Mouse (Mus musculus): ENCODE measurements around the gene Fpr2. TPM values are rescaled to one million over a fixed set of nuclear protein-coding genes. Genes with fewer than 3 reads are reported as not detected.
"Not testable (repeated sequence)": the region's sequence is repeated elsewhere in the genome, so short reads cannot be mapped to it uniquely, and the experiment has no call there.

Gene Fpr2
- polyA plus RNA-seq, 1 experiment from 2014 or later: 0.11 TPM

DNA sequence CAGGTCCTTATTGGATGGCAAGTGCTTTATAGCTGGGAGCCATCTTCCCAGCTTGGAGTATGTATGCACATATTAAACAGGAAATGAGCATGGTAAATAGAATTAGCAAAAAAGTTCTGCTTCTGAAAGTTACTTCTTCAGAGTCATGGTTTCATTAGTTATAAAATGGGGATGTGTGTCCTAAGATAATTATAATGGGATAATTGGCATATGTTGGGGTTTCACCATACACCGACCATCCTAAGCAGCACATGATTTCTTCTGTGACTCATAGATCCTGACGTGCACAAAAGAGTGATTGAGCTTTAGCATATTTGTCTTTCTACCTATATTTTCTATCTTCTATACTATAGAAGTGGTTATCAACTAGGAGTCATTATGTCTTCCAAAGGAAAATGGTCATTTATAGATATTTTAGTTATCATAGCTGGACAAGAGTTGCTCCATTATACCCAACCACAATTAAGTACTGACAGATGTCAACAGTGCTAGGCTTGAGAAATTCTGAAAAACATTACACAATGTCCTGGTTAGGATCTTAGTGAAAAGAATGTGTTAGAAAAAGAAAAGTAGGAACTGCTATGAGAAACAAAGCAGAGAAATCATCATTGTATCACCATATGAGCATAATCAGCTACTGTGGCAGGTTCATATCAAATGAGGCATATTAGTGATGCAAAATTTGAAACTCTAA, 2.3 kb downstream of the Fpr2 start:
- H3K4me1 ChIP-seq (replicated peaks): no peaks in the 10 kb centered on the region
- ATAC-seq (replicated peaks; ENCODE audit: insufficient number of reproducible peaks, insufficient read depth, low FRiP score, low read depth): no peak
- 82% methylated on average over 2 of the region's 2 CpGs for WGBS
- no peak overlapping the region for H3K4me3 ChIP-seq
- H3K9me3 ChIP-seq (replicated peaks): no peaks in the 10 kb centered on the region
- H3K36me3 ChIP-seq: no peaks in the 10 kb centered on the region
- no peaks in the 10 kb centered on the region for H3K27me3 ChIP-seq
- H3K27ac ChIP-seq: no peak overlapping the region
- H3K9ac ChIP-seq: no peak overlapping the region
- H3K4me2 ChIP-seq: no peak overlapping the region

DNA sequence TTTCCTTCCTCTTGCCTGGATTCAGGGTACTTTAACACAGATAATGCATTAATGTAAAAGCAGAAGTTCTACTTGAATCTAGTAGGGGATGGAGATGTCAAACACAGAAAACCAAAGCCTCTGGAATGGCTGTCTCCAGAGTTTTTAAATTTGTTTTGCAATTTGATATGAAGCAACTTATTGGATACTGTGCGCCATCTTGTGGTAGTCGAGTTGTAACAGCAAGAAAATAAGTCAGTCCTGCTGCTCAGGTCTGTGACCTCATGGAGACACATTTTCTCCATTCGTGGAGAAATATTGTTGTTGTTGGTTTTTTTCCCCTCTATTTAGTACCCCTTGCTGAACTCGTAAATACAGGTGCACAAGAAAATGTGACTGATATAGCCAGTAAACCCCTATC, 8.4 kb downstream of the Fpr2 start:
- H3K27me3 ChIP-seq: no peaks in the 10 kb centered on the region
- no peaks in the 10 kb centered on the region for H3K9me3 ChIP-seq (replicated peaks)
- no peak for ATAC-seq (replicated peaks; ENCODE audit: insufficient number of reproducible peaks, insufficient read depth, low FRiP score, low read depth)
- no peaks in the 10 kb centered on the region for H3K36me3 ChIP-seq
- no peak overlapping the region for H3K4me2 ChIP-seq
- no peak overlapping the region for H3K9ac ChIP-seq
- 3% methylated on average over 4 of the region's 4 CpGs for WGBS
- no peak overlapping the region for H3K27ac ChIP-seq
- H3K4me1 ChIP-seq (replicated peaks): no peaks in the 10 kb centered on the region
- no peak overlapping the region for H3K4me3 ChIP-seq

DNA sequence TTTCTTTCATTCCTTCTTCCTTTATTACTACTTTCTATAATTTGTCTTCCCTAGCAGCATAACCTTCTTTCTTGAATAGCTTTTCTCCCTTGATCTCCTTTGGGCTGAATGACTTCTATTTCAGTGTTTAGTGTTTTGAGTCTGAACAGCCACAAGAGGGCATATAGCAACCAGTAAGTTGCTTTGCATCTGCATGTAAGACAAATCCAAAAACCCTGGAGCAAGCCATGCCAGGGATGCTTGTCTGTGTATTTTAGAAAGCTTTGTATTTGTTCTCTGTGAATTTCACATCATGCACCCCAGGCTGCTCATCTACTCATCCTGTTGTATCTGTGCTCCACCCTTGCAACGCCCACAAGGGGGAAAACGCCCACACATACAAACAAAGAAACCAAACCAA, 11.6 kb downstream of the Fpr2 start:
- no peaks in the 10 kb centered on the region for H3K4me1 ChIP-seq (replicated peaks)
- H3K9me3 ChIP-seq (replicated peaks): no peaks in the 10 kb centered on the region
- no peak overlapping the region for H3K9ac ChIP-seq
- ATAC-seq (replicated peaks; ENCODE audit: insufficient number of reproducible peaks, insufficient read depth, low FRiP score, low read depth): no peak
- H3K4me3 ChIP-seq: no peak overlapping the region
- H3K36me3 ChIP-seq: no peaks in the 10 kb centered on the region
- H3K27me3 ChIP-seq: no peaks in the 10 kb centered on the region
- H3K4me2 ChIP-seq: no peak overlapping the region
- 85% methylated on average over 2 of the region's 2 CpGs for WGBS
- H3K27ac ChIP-seq: no peak overlapping the region

DNA sequence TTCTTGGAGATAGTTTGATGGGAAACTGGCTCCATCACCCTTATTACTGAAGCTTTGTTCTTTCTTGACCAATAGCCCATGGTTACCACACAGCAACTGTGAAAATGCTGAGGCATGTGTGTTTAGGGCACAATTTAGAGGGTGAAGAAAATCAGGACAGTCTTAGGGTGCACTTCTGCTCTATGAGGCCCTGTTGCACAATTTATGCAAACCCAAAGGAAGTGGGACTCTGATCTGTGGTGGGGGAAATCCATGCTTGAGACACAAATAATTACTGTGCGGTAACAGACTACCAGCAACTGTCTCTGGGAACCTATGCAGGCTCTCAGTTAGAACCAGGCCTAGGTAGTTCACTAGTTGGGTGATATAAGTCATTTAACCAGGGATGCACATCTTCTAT, 13.1 kb downstream of the Fpr2 start:
- Histone ChIP-seq H3K4me2 (no peak overlapping the region), H3K4me3 (no peak overlapping the region), H3K36me3 (no peaks in the 10 kb centered on the region), H3K9ac (no peak overlapping the region), H3K27ac (no peak overlapping the region), H3K4me1 (replicated peaks) (no peaks in the 10 kb centered on the region), H3K27me3 (no peaks in the 10 kb centered on the region), H3K9me3 (replicated peaks) (no peaks in the 10 kb centered on the region)
- 79% methylated on average over 1 of the region's 1 CpGs for WGBS
- no peak for ATAC-seq (replicated peaks; ENCODE audit: insufficient number of reproducible peaks, insufficient read depth, low FRiP score, low read depth)

DNA sequence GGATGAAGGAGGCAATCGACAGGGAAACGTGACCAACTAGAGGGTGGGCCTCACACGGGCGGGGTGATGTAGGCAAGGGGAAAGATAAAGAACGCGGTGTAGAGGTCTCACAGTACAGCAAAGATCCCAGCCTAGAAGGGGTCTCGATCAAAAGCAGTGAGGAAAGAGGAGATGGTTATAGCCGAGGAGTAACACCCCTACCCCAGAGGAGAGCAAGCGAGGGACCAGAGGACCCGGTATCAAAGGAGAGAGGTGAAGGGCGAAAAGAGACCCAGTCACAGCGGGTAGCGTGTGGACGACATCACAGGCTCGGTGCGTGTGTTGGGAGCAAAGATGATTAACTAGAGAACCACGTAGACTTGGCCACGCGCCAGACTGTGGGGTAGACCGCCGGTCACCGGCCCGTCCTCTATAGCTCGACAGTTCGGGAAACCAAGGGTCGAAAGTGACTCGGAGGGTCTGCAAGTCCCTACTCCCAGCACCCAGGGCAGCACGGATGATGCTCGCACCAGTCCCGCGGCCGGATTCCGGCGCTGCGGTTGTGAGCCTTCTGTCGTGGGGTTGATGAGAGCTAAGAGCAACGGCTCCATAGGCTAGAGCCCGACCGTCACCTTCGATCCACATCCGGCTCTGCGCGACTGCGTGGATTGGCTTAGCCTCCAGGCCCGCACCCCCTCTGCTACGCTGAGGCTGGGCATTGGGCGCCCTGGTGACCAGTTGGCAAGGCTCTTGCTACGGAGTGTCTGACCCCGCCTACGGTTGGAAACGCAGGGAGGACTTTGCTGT, 22.2 kb downstream of the Fpr2 start:
- H3K27me3 ChIP-seq: no peaks in the 10 kb centered on the region
- peak overlapping the region; percentile 60 for H3K4me3 ChIP-seq
- no peaks in the 10 kb centered on the region for H3K36me3 ChIP-seq
- ATAC-seq (replicated peaks; ENCODE audit: insufficient number of reproducible peaks, insufficient read depth, low FRiP score, low read depth): peak; percentile 96
- peak overlapping the region; percentile 57 for H3K9ac ChIP-seq
- WGBS: 12% methylated on average over 51 of the region's 51 CpGs
- H3K4me1 ChIP-seq (replicated peaks): peaks cover 8% of the 10 kb centered on the region; the same call in 1 of the 2 replicates
- H3K9me3 ChIP-seq (replicated peaks): no peaks in the 10 kb centered on the region
- no peak overlapping the region for H3K27ac ChIP-seq
- H3K4me2 ChIP-seq: peak overlapping the region; percentile 89

DNA sequence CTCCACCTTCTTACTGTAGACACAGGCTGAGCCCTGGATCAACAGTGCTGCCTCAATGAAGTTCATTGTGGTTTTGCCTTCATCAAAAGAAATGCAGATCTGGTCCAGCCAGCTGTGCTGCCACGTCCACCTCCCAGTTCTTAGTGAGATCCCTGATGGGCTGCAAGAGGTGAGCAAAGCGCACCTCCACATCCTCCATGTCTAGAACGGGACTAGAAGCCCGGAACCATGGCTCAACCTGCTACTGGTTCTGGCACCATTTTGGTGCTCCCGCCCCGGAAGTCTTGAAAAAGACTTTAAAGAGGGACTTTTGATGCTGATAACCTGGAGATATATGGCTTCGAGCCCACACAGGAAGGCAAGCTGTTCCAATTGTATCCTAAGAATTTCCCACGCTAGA, 25.0 kb downstream of the Fpr2 start:
- not testable (repeated sequence) for H3K36me3 ChIP-seq; H3K4me3 ChIP-seq; H3K27me3 ChIP-seq; H3K9me3 ChIP-seq (replicated peaks); H3K4me2 ChIP-seq; H3K4me1 ChIP-seq (replicated peaks); ATAC-seq (replicated peaks; ENCODE audit: insufficient number of reproducible peaks, insufficient read depth, low FRiP score, low read depth); H3K9ac ChIP-seq; H3K27ac ChIP-seq
- 79% methylated on average over 8 of the region's 8 CpGs for whole genome bisulfite sequencing

DNA sequence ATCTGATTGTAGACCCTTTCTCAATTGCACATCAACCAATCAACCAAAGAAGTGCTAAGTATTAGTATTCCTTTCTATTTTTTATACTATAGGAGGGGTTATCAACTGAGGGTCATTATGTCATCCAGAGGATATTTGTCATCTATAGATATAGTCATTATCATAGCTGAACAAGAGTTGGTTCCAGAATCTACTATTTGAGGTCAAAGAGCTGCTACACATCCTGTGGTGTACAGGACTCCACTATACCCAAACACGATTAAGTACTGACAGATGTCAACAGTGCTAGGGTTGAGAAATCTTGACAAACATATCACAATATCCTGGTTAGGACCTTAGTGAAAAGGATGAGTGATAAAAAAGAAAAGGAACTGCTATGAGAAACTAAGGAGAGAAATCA, 29.8 kb downstream of the Fpr2 start:
- WGBS: 85% methylated on average over 1 of the region's 1 CpGs

DNA sequence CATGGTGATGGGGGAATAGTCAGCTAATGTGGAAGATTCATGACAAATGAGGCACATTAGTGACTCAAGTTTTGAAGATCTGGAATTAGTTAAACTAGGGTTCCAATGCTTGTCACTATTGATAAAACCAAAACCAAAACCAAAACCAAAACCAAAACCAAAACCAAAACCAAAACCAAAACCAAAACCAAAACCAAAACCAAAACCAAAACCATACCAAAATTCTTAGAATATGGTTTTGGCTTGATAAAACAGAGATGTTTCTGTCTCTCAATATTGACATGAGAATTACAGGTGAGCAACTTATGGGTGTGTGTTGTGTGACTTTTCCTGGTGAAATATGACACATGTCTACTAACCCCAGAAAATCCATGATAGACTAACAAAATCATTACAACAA, 30.2 kb downstream of the Fpr2 start:
- no peak overlapping the region for H3K27ac ChIP-seq
- H3K27me3 ChIP-seq: no peaks in the 10 kb centered on the region
- no peak for ATAC-seq (replicated peaks; ENCODE audit: insufficient number of reproducible peaks, insufficient read depth, low FRiP score, low read depth)
- H3K9ac ChIP-seq: no peak overlapping the region
- H3K4me1 ChIP-seq (replicated peaks): no peaks in the 10 kb centered on the region
- H3K36me3 ChIP-seq: no peaks in the 10 kb centered on the region
- no peaks in the 10 kb centered on the region for H3K9me3 ChIP-seq (replicated peaks)
- no peak overlapping the region for H3K4me2 ChIP-seq
- no peak overlapping the region for H3K4me3 ChIP-seq

More for the DNA sequence above, 29.8 kb downstream of the Fpr2 start:
- H3K27ac ChIP-seq: no peak overlapping the region
- no peaks in the 10 kb centered on the region for H3K36me3 ChIP-seq
- H3K9ac ChIP-seq: no peak overlapping the region
- H3K4me2 ChIP-seq: no peak overlapping the region
- no peaks in the 10 kb centered on the region for H3K27me3 ChIP-seq
- H3K4me3 ChIP-seq: no peak overlapping the region
- no peaks in the 10 kb centered on the region for H3K9me3 ChIP-seq (replicated peaks)
- H3K4me1 ChIP-seq (replicated peaks): no peaks in the 10 kb centered on the region
- ATAC-seq (replicated peaks; ENCODE audit: insufficient number of reproducible peaks, insufficient read depth, low FRiP score, low read depth): no peak

Other genes starting within 250 kb of the Fpr2 start
- gene Vmn2r90, start 184.1 kb upstream of the Fpr2 start, polyA plus RNA-seq (2015; fragmentation: Nextera tagmentation; extraction: Ambion mirVana): not detected in 2 replicates
- gene Spaca6, start 60.7 kb upstream of the Fpr2 start, polyA plus RNA-seq (2015; fragmentation: Nextera tagmentation; extraction: Ambion mirVana): 17.2 and 23.1 TPM in 2 replicates
- 0.66 and 0.79 TPM in 2 replicates for gene Has1, start 32.6 kb upstream of the Fpr2 start, polyA plus RNA-seq (2015; fragmentation: Nextera tagmentation; extraction: Ambion mirVana)
- gene Fpr1, start 3.9 kb upstream of the Fpr2 start, polyA plus RNA-seq (2015; fragmentation: Nextera tagmentation; extraction: Ambion mirVana): 0.38 and 0.58 TPM in 2 replicates
- gene Fpr3, start within 50 bp of the Fpr2 start, polyA plus RNA-seq (2015; fragmentation: Nextera tagmentation; extraction: Ambion mirVana): not detected in 2 replicates
- gene Fpr-rs4, start 133.9 kb downstream of the Fpr2 start, polyA plus RNA-seq (2015; fragmentation: Nextera tagmentation; extraction: Ambion mirVana): not detected in 2 replicates
- gene Vmn2r124, start 161.6 kb downstream of the Fpr2 start, polyA plus RNA-seq (2015; fragmentation: Nextera tagmentation; extraction: Ambion mirVana): not detected in 2 replicates
- not detected in 2 replicates for gene Vmn2r91, start 197.2 kb downstream of the Fpr2 start, polyA plus RNA-seq (2015; fragmentation: Nextera tagmentation; extraction: Ambion mirVana)

Data from heart, embryonic 15.5 days (tissue).